Mouse (Mus musculus): ENCODE data around the gene Fez2. TPM values are rescaled to one million over a fixed set of nuclear protein-coding genes. Genes with fewer than 3 reads are reported as not detected.

The Fez2 gene
- polyA plus RNA-seq, 1 experiment from 2014 or later: 21.3 TPM

DNA sequence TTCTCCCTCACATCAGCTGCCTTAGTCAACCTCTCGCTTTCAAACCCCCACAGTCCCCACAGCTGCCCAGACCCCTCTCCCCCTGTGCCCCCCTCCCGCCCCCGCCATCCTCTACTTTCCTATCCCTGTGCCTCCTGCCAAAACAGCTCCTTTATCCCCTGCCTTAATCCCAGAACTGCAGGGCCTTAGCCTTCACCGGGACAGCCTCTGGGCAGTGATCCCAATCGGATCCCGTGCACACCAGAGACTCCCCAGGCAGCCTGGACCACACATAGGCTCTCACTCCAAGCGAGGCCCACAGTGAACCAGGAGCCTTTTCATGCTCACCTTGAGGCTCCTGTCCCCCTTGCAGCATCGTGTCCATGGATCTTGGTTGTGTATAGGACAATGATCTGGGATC lies 49.5 kb downstream of the Fez2 start:
- no peak for DNase-seq (ENCODE audit: low spot score)

DNA sequence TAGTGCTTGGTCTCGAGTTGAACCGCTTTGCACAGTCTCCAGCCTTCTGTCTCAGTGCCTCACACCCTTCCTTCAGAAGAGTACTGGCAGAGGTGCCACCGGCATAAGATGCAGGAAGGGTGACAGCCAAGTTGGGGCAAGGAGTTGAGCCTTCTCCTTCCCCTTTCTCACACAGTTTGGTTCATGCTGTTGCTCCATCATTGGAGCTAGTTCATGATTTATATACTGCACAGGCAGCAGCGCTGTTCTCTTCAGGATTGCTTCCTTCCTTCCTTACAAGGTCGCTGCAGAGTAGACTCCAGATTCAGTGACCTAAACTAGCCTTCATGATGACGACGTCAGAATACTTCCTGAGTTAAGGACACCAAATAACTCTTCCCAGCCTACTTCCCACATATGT lies 51.9 kb downstream of the Fez2 start:
- no peak for DNase-seq (ENCODE audit: low spot score)

DNA sequence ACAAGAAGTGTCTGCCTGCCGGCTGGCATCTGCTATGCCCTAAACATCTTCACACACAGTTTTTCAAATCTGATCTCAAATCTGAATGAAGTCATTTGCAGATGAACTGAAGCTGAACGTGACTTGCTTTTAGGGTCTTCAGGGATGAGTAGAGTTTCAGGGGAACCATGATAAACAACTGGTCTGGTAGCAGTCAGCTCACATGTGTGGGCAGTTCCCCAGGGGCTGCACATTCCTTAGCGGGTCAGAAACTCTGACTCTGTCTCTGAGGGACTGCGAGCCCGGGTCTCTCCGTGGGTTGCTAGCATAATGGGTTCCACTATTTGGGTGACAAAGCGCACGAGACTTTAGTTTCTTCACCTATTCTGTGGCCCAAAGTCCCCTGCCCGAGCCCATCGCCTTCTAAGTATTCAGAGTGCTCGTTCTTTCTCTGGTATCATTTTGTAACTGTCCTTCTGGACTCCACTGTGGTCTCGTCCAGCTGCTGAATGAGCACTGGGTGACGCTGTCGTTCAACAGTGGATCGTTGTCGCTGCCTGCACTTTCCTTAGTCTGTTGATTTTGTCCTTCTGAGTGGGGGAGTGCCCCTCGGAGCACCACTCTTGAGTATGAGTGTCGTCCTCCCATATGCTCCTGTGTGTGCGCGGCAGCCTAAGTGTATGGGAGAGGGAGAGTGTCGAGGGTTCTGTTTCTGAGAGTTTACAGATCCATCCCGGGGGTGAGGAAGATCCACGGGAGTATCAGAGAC lies 53.2 kb downstream of the Fez2 start:
- no peak for DNase-seq (ENCODE audit: low spot score)

DNA sequence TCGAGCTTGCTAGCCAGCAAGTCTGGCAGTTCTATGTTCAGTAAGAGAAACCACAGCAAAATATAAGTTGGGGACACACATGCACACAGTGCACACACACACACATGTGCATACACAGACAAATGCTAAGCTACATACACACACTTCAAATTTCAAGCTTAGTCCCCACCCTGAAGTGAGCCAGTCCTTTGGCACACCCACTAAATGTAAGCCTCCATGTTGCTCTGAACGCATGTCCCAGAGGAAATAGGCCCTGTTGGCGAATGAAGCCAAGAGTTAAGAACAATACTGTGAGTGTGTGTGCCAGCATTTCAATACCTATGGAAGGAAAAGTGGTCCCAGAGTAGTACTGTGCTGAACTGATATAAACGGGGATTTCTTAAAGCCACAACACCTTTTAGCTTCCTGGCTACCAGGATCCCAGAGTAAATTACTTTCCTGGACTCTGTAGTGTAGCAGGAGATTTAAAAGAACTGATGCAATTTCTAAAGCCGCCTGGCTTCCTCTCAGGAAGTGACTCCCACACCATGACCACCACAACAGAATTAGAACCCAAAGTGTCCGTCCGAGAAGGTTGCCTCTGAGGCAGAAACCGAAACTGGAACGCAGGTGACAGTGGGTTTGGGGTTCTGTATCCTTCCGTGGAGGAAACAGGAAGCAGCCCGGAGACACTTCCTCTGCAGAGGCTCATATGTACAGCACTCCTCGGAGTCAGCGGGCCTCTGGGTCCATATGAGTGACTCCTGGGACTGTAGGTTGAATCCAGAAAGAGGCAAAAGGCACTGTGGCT lies 55.8 kb downstream of the Fez2 start:
- DNase-seq (ENCODE audit: low spot score): peak; percentile 82

DNA sequence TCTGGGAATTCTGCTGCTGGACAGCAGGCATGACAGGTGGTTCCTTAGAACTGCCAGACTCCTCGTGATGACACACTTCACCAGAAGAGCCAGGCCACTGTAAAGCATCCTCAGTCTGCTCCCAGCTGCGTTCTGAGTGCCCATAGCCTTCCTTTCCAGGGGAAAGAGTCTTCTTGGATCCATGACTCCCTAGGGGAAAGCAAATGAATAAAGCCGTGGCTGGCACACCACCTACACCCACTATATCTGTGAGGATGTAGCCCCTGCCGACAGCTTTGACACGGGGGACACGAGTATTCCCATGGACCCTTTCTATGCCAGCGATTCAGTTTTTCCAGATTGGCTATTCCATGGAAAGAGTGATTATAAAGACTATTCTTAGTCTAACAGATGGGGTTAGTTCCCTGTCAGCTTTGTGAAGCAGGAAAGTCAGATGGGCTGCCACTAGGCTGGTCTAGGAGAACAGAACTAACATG lies 59.7 kb downstream of the Fez2 start:
- DNase-seq (ENCODE audit: low spot score): no peak

DNA sequence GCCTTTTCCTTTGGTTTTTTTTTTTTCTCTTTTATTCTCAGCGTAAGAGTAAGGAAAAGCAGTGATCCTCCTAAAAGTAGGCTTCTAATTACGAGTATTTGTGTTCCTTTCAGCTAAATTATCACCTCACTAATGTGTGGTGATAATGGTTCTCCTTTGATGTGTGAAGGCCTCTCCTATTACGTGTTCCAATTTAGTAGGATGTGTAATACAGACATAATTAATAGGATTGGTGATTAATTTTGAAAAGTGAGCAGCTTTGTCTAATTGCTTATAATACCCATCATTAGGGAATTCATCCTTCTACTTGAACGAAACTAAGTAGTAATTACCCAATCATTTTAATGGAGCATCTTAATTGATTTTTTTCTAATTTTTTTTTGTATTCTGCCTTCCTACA lies 60.2 kb downstream of the Fez2 start:
- DNase-seq (ENCODE audit: low spot score): no peak

DNA sequence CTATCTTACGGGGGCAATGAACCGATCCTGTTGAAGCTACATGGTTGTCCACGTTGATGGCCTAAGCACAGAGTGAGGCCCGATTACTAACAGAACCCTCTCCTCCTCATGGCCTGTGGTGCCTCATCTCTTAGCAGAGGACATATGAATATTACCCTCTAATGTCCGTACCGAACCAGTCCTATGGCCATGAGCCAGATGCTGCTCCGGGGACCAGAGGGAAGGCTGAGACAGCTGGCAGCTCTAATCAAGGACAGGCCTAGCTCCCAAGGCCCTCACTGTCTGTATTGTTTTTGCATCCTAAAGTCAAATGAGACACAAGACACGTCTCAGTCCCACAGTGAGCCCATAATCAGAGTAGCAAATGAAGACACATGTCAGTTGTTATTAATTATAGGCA lies 62.3 kb downstream of the Fez2 start:
- no peak for DNase-seq (ENCODE audit: low spot score)

DNA sequence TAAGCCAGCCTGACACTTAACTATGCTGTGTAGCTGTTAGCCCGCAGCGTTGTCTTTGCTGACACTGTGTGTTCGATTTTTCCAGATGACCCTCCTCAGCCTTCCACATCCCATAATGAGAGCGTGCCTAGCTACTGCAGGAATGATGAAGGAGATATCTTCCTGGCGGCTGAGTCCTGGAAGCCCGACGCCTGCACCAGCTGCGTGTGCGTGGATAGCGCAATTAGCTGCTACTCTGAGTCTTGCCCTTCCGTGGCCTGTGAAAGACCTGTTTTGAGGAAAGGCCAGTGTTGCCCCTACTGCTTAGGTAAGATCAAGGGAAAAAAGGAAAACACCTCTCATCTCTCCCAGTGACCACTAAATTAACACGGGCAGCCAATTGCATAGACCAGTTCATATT lies 63.1 kb downstream of the Fez2 start:
- no peak for DNase-seq (ENCODE audit: low spot score)

DNA sequence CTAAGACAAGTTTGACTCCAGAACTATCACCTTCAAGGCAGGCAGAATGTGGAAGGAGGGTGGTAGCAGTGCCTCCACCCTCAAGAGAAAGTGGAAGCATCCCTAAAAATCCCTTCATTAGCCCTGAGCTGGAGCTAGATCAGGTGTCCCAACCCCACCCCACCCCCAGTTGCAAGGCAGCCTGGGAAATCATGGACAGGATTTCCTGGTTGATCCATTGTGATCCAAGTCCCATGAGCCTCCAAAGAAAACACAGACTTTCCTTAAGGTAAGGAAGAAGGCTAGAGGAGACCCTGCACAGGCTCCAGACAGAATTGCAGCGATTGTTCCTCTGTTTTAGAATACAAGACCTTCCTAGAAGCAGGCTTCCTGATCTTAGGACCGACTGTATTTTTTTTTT lies 63.5 kb downstream of the Fez2 start:
- DNase-seq (ENCODE audit: low spot score): no peak

DNA sequence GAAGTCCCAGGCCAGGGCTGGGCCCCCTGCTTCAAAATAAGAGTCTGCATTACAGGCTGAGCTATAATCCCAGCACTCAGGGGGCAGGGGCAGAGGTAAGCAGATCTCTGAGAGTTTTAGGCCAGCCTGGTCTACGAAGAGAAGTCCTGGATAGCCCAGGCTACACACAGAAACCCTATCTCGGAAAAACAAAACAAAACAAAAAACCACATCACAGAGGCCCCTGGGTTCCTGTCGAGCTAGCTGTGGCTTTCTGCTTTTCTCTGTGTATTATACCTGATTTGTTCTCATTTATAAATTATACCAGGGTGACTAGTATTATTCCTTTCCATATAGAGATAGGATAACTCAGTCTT lies 65.5 kb downstream of the Fez2 start:
- DNase-seq (ENCODE audit: low spot score): peak; percentile 58

DNA sequence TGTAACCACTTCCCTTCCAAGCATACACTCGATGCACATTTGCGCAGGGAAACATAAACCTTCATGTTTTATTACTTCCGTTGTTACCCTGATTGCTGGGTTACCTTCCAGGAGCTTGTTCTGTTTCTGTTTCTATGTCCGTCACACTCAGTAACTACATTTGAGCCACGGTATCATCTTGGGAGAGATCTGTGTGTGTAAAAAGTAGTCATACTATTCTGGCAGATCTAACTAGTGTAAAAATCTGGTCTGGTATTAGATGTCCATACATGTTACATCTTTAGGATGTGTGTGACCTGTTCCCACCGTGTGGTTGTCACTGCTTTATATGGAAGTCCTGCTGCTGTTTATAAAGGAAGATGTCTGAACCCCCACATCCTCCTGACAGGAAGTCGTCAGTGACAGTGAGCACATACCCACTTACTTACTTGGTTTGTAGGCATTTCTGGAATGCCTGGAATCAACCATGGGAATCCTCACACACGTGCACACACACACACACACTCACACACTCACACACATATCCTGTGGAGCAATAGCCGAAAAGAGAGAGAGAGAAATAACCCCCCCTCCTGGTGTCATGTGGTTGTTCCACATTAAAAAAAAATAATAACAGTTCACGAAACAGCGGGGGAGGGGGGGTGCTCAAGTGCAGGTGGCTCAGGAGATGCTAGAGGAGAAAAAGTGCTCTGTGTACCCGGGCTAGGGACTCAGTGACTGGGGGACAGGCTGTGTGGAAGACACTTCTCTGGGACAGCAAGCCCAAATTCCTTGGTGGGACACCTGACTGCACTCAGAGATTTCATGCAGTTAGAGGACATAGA lies 66.1 kb downstream of the Fez2 start:
- peak; percentile 59 for DNase-seq (ENCODE audit: low spot score)

DNA sequence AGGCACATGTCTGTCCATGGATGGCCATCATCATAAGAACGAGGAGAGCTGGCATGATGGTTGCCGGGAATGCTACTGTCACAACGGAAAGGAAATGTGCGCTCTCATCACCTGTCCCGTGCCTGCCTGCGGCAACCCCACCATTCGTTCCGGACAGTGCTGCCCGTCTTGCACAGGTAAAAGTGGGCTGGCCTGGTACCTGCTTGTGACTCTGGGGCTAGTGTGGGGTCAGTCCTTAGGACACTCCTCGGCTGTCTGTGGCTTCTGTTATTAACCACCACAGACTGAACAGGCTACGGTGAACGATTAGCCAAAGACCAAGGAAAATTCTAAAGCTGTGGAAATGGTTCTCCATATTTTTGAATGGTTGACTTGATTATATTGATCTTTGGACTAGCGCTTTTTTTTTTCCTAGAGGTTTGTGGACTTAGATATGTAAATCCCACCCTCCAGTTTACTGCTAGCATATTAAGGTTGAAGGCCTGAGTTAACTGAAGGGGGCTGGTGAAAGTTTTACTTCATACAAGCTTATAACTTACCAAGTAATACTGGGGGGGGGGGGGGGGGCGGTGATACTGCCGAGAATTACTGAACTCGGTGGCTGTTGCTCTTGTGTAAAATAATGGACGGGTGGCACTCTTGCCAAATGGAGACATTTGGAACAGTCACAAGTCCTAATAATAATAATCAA lies 70.7 kb downstream of the Fez2 start:
- no peak for DNase-seq (ENCODE audit: low spot score)

DNA sequence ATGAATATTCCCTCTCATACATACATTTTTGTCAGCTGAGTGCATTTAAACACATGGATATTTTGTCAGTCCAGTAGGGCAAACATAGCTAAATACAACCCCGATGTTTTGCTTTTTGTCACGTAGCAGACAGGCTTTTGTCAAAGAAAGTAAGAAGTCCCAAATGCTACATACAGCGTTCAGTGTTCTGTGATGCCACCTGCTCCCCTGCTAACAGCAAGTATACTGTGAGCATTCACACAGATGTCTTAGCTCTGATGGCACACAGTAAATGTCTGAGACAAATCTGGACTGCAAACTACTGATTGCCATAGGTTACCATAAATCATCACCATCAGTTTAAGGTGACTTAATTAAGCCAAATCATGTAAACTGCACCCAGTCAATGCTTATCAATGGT lies 74.3 kb downstream of the Fez2 start:
- DNase-seq (ENCODE audit: low spot score): no peak

DNA sequence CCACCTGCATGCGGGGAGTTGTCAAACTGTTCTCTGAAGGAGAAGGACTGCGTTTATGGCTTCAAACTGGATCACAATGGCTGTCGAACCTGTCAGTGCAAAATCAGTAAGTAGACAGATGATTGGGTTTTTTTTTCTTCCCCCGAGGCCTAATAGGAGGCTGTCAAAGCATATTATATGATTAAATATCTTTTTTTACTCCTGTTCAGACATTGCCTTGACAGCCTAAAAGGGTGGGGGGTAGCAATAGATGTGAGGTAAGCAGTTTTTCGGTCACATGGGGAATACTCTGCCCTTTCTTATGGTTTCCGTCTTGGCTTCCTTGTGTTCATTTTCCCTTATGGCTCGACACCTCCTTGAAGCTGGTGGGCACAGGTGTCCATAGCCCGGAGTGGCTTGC lies 82.7 kb downstream of the Fez2 start:
- no peak for DNase-seq (ENCODE audit: low spot score)

DNA sequence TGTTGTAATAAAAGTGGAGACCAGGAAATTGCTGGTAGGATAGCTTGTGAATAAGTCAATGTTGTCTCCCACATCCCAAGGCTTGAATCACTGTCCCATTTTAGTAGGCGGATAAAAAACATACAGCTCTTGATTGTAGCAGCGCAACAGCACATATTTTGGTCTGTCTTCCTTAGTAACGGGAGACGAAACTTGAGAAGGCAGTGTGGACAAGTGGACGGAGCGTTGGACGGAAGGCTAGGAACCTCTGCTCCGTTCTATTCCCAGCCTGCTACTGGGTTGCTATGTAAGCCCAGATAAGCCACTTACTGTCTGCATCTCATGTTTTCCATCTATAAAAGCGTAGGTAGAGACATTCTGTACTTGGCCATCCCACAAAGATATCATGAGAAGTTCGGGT lies 84.7 kb downstream of the Fez2 start:
- DNase-seq (ENCODE audit: low spot score): no peak

DNA sequence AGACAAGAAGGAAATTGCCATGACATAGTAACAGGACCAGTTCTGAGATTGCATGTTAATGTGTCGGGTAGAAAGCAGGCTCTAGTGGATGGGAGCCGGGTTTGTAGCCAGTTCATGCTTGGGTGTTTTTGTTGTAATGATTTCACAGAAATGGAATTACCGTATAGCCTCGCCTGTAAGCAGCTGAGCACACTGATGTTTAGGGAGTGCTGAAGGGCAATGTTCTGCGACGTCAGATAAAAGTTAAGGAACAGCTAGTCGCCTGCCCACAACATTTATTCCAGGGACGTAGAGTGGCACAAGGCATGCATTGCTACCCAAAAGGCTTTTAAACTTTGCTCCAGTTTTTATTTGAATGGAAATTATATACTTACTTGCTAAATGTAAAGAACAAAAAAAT lies 86.5 kb downstream of the Fez2 start:
- no peak for DNase-seq (ENCODE audit: low spot score)

DNA sequence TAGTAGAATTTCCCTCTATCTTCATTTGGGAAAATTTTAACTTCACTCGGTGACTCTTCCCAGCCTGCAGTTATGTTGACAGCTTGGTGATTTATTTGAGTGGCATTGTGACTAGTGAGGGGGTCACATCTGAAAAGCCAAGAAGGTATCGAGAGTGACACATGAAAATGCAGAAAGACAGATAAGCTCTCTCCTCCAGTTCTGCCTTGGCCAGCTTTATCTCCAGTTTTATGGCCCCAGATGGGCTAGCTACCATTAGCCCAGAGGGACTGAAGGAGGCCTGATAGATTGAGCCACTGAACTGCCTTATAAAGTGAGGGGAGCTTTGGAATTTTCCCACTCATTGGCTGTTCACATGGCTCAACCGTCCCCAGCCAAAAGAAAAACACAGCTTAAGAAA lies 89.7 kb downstream of the Fez2 start:
- no peak for DNase-seq (ENCODE audit: low spot score)

DNA sequence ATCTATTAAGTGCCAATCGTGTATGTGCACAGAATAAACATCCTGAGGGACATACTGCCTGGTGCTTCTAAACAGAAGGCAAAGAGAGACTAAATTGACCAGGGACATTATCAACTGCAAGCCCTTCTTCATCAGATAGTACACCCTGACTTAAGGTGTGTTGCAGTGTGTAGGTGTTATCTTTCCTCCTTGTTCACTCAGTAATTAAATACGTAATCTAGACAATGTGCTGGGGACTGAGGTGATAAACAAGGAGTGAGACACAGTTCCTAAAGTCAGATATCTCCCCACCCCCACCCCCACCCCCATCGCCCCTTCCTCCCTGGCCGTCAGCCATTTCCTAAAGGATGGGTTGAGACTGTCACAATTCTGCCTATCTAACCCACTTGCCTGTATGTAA lies 90.8 kb downstream of the Fez2 start:
- no peak for DNase-seq (ENCODE audit: low spot score)

DNA sequence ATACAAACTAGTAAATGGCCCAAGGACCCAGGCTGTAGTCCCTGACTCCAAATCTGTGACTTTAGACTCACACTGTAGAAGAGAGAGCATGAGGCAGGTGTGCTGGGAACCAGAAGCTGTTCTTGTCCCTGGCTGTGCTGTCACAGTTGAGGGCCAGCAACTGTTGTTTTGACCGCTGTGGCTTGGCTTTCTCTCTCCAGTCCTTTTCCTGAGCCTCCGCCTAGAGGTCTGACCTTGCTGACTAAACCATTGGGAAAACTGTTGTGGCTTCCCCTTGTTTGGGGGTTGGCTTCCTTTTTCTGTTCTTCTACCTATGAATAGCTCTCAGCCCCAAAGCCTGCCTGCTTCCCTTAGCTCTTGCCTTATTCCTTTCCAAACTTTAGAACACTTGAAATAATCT lies 91.6 kb downstream of the Fez2 start:
- no peak for DNase-seq (ENCODE audit: low spot score)

DNA sequence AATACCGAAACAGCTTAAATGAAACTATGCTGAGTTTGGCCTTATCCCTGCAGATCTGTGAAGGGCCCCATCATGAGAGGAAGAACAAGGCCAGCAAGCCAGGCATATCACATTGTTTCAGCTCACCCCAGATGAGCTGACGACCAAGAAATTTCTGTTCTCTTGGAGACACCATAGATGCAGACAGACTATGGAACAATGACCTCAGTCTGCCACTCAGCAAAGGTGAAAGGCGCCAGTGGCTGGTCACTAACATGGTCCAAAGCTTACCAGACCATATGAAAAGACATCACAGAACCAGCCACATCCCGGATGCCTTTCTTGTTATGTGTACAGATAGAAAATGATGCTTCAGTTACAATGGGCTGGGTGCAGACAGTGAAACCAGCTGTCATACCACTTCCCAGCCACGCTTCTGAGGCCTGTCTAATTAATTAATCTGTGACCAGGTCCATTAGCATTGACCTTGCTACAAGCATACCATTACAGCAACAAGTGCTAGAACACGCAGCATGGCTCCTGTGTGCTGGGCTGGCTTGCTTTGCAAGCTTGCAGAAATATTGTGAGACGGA lies 92.1 kb downstream of the Fez2 start:
- DNase-seq (ENCODE audit: low spot score): no peak
